Mouse (Mus musculus): ENCODE data around the gene Xbp1. TPM values are rescaled to one million over a fixed set of nuclear protein-coding genes. Genes with fewer than 3 reads are reported as not detected.

The Xbp1 gene
- polyA plus RNA-seq, 1 experiment from 2014 or later: 141 TPM

GRCm38 (mm10) chr11:5493869-5494268 is 26.6 kb upstream of the Xbp1 start:
- H3K4me3 ChIP-seq: no peak overlapping the region
- no peaks in the 10 kb centered on the region for H3K4me1 ChIP-seq
- no peak overlapping the region for H3K9ac ChIP-seq
- WGBS: 23% methylated on average over 2 of the region's 2 CpGs
- H3K4me2 ChIP-seq: no peak overlapping the region
- no peaks in the 10 kb centered on the region for H3K27me3 ChIP-seq
- H3K9me3 ChIP-seq: no peaks in the 10 kb centered on the region
- no peak for ATAC-seq (ENCODE audit: insufficient number of reproducible peaks, insufficient read depth, low FRiP score, low TSS enrichment, low read depth)
- no peak overlapping the region for H3K27ac ChIP-seq
- H3K36me3 ChIP-seq: no peaks in the 10 kb centered on the region

- 73% methylated on average over 12 of the region's 12 CpGs for WGBS
- H3K4me1 ChIP-seq: no peaks in the 10 kb centered on the region
- no peaks in the 10 kb centered on the region for H3K27me3 ChIP-seq
- no peaks in the 10 kb centered on the region for H3K36me3 ChIP-seq
- H3K27ac ChIP-seq: no peak overlapping the region
- H3K9ac ChIP-seq: no peak overlapping the region
- no peak overlapping the region for H3K4me3 ChIP-seq
- no peaks in the 10 kb centered on the region for H3K9me3 ChIP-seq
- no peak overlapping the region for H3K4me2 ChIP-seq
- ATAC-seq (ENCODE audit: insufficient number of reproducible peaks, insufficient read depth, low FRiP score, low TSS enrichment, low read depth): no peak
Observed at GRCm38 (mm10) chr11:5495286-5495832, 25.1 kb upstream of the Xbp1 start.

DNA sequence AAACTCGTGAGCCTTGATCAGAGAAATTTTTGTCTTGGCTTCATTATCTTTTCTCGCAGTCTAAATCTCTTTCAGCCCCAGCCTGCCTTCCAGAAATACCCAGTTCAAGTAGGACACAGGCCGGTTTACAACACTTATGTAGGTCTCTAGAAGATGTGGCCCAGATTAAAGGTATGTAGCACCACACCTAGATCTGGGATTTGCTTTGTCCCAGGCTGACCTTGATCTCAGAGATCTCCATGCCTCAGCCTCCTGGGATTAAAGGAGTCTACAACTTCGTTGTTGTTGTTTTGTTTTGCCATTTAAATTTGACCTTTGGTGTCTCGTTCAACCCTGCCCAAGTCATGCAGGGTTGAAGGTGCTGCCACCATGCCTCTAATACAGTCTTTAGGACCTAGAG is 24.6 kb upstream of the Xbp1 start:
- Histone ChIP-seq H3K9ac (no peak overlapping the region), H3K27ac (no peak overlapping the region), H3K9me3 (no peaks in the 10 kb centered on the region), H3K4me1 (no peaks in the 10 kb centered on the region), H3K4me2 (no peak overlapping the region), H3K36me3 (no peaks in the 10 kb centered on the region), H3K4me3 (no peak overlapping the region), H3K27me3 (no peaks in the 10 kb centered on the region)
- 82% methylated on average over 5 of the region's 5 CpGs for WGBS
- no peak for ATAC-seq (ENCODE audit: insufficient number of reproducible peaks, insufficient read depth, low FRiP score, low TSS enrichment, low read depth)

DNA sequence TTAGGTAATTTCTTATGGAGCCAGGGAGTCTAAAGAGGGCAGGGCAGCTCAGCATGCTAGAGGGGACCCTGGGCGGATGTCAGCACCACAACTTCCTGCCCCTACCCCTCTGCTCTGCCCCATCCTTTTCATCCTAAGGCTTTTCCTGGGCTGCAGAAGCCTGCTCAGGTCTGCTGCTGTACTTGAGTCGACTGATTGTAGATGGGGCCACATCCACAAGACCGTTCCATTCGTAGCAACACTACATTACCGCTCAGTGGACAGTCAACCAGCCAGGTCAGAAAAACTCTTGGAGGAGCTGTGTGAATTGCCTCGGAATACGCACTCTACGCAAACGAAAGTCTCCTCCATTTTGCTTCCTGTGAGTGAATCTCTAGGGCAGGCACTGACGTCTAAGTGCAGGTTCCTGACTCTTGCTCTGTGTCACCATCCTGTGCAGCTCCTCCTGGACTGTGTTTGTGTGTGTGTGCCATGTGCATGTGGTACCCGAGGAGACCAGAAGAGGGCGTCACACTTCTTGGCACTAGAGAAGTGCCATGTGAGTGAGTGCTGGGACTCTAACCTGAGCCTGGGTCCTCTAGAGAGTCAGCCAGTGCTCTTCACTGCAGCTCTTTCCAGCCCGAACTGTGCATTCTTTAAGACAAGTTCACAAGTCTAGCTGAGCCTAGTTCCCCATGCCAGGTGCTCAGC is 23.8 kb upstream of the Xbp1 start:
- H3K27ac ChIP-seq: no peak overlapping the region
- no peaks in the 10 kb centered on the region for H3K27me3 ChIP-seq
- H3K36me3 ChIP-seq: no peaks in the 10 kb centered on the region
- no peaks in the 10 kb centered on the region for H3K9me3 ChIP-seq
- 92% methylated on average over 13 of the region's 13 CpGs for WGBS
- no peak overlapping the region for H3K4me2 ChIP-seq
- H3K9ac ChIP-seq: no peak overlapping the region
- no peak overlapping the region for H3K4me3 ChIP-seq
- ATAC-seq (ENCODE audit: insufficient number of reproducible peaks, insufficient read depth, low FRiP score, low TSS enrichment, low read depth): no peak
- H3K4me1 ChIP-seq: no peaks in the 10 kb centered on the region

DNA sequence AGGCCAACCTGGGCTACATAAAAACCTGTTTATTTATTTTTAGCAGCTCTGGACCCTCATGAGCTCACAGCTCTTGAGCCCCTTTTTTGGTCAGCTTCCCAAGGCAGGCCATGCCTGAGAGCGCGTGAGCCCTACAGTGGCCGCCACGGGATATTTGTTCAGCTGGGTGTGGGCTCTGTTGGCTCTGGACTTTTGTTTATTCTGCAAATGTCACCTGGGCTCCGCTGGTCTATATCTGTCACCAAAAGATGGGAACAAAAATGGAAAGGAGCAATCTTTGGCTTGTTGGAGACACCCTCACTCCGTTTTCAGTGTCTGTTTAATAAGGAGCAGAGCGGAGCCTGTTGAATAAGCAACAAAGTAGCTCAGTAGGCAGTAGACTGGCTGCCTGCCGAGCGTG is 22.0 kb upstream of the Xbp1 start:
- WGBS: 85% methylated on average over 9 of the region's 9 CpGs
- H3K27me3 ChIP-seq: no peaks in the 10 kb centered on the region
- no peaks in the 10 kb centered on the region for H3K4me1 ChIP-seq
- no peaks in the 10 kb centered on the region for H3K36me3 ChIP-seq
- no peaks in the 10 kb centered on the region for H3K9me3 ChIP-seq
- ATAC-seq (ENCODE audit: insufficient number of reproducible peaks, insufficient read depth, low FRiP score, low TSS enrichment, low read depth): no peak
- H3K9ac ChIP-seq: no peak overlapping the region
- H3K4me2 ChIP-seq: no peak overlapping the region
- H3K27ac ChIP-seq: no peak overlapping the region
- no peak overlapping the region for H3K4me3 ChIP-seq

DNA sequence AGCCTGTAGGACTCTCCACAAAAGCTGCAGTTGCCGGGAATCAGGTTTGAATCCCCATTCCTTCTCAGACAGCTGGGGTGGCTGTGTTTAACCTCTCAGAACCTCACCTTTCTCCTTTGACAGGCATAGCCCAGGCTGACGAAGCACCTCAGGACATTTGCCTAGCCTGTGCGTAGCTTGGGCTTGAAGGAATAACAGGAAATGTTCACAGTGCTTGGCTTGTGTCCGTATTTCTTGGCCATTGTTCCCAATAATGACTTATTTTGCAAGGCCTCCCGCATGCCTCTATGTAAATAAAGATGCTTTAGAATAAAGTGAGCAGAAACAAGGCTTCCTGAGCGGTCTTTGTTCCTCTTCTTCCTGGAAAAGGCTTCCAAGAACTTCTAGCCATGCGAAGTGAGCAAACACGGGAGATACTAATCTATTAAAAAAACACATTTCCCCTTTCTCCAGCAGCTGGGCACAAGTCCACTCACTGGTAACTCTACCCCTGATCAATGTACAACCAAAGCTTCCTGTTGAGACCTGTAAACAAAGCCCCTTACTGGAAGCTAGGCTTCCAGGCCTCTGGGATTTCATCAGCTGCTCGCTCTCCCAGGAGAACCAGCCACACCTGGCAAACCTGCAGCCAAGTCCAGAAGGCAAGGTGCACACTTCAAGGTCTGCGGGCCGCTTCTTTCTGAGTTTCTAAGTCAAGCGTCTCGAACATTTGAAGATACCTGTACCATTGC is 21.4 kb upstream of the Xbp1 start:
- Histone ChIP-seq H3K27me3 (no peaks in the 10 kb centered on the region), H3K27ac (peak overlapping the region; percentile 5; the same call in 1 of the 2 replicates), H3K4me1 (no peaks in the 10 kb centered on the region), H3K4me2 (no peak overlapping the region), H3K36me3 (no peaks in the 10 kb centered on the region), H3K9ac (no peak overlapping the region), H3K4me3 (no peak overlapping the region), H3K9me3 (no peaks in the 10 kb centered on the region)
- WGBS: 67% methylated on average over 13 of the region's 13 CpGs
- no peak for ATAC-seq (ENCODE audit: insufficient number of reproducible peaks, insufficient read depth, low FRiP score, low TSS enrichment, low read depth)

DNA sequence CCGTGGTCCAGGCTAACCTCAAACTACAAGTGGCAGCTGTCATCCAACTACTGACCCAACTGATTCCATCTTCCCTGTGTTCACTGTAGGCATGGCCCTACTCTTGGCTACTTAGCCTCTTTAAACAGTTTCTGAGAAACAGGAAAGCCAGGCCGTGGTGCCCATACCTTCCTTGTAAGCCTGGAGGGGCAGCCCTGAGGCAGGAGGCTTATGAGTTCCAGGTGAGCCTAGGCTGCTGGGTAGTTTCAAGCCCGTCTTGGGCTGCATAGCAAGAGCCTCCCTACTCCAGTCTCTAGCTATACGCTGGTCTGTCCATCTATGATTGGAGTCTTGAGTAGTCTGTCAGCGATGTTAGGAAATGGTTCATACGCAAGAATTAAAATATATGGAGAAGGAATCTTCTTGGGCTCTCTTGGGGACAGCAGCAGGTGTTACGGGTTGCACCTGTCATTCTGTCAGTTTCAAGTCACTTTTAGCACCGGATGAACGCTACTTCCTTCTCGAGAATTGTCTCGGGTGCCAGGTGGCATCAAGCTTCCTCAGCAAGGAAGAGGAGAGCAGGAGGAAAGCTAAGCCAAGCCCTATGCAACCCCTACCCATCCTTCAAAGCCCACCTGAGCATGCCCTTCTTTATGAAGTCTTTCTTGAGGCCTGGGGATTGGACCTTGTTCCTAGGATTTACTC is 20.4 kb upstream of the Xbp1 start:
- H3K9ac ChIP-seq: no peak overlapping the region
- WGBS: 81% methylated on average over 11 of the region's 11 CpGs
- H3K27ac ChIP-seq: no peak overlapping the region
- H3K27me3 ChIP-seq: no peaks in the 10 kb centered on the region
- ATAC-seq (ENCODE audit: insufficient number of reproducible peaks, insufficient read depth, low FRiP score, low TSS enrichment, low read depth): no peak
- H3K36me3 ChIP-seq: no peaks in the 10 kb centered on the region
- H3K4me3 ChIP-seq: no peak overlapping the region
- H3K4me1 ChIP-seq: no peaks in the 10 kb centered on the region
- no peak overlapping the region for H3K4me2 ChIP-seq
- H3K9me3 ChIP-seq: no peaks in the 10 kb centered on the region

GRCm38 (mm10) chr11:5500903-5501741 is 19.3 kb upstream of the Xbp1 start:
- H3K36me3 ChIP-seq: no peaks in the 10 kb centered on the region
- no peak overlapping the region for H3K4me2 ChIP-seq
- H3K9ac ChIP-seq: no peak overlapping the region
- no peaks in the 10 kb centered on the region for H3K27me3 ChIP-seq
- H3K4me1 ChIP-seq: no peaks in the 10 kb centered on the region; the same call in 1 of the 2 replicates
- WGBS: 78% methylated on average over 13 of the region's 13 CpGs
- H3K27ac ChIP-seq: no peak overlapping the region
- no peak overlapping the region for H3K4me3 ChIP-seq
- no peaks in the 10 kb centered on the region for H3K9me3 ChIP-seq
- no peak for ATAC-seq (ENCODE audit: insufficient number of reproducible peaks, insufficient read depth, low FRiP score, low TSS enrichment, low read depth)

DNA sequence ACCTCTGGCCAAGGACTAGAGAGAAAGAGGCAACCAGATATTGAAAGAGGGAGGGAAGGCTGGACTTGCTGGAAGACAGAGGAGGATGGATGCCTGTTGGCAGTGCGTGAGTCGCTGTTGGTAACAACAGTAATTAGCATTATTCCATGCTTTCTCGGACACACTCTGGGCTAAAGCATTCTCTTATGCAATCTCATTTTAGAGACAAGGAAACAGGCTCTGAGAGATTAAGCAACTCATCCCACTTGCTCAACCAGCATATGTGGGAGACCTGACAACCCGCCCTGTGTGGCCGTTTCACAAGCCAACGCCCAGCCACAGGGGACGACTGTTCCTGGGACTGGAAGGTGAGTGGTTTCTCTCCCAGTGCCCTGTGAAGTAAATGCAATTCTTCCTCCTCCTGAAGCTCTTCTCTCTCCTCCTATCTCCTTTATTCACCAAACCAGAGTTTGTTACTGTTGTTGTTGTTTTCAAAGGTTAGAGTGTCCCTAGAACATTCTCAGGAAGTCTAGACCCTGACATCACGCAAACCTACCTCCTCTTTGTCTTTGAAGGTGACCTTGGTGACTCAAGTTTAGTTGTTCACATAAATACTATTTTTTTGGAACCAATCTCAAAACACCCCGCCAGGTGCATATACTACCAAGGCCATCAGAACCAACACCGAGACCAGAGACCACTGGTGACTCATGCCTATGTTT is 18.0 kb upstream of the Xbp1 start:
- Histone ChIP-seq H3K36me3 (no peaks in the 10 kb centered on the region), H3K9ac (no peak overlapping the region), H3K9me3 (no peaks in the 10 kb centered on the region), H3K4me2 (no peak overlapping the region), H3K27me3 (no peaks in the 10 kb centered on the region), H3K4me3 (no peak overlapping the region), H3K4me1 (no peaks in the 10 kb centered on the region; the same call in 1 of the 2 replicates), H3K27ac (no peak overlapping the region)
- 83% methylated on average over 10 of the region's 10 CpGs for WGBS
- ATAC-seq (ENCODE audit: insufficient number of reproducible peaks, insufficient read depth, low FRiP score, low TSS enrichment, low read depth): no peak

GRCm38 (mm10) chr11:5505856-5506575 is 14.4 kb upstream of the Xbp1 start:
- WGBS: 26% methylated on average over 18 of the region's 18 CpGs
- H3K4me2 ChIP-seq: peak overlapping the region; percentile 46

More at GRCm38 (mm10) chr11:5505856-5506575, 14.4 kb upstream of the Xbp1 start:
- Histone ChIP-seq H3K4me3 (peak overlapping the region; percentile 21), H3K27ac (no peak overlapping the region), H3K9ac (no peak overlapping the region), H3K36me3 (no peaks in the 10 kb centered on the region), H3K9me3 (no peaks in the 10 kb centered on the region), H3K27me3 (no peaks in the 10 kb centered on the region), H3K4me1 (no peaks in the 10 kb centered on the region; the same call in 1 of the 2 replicates)
- ATAC-seq (ENCODE audit: insufficient number of reproducible peaks, insufficient read depth, low FRiP score, low TSS enrichment, low read depth): no peak
